8 mouse cellular contexts compared by ENCODE assay signal in the genomic region with DNA sequence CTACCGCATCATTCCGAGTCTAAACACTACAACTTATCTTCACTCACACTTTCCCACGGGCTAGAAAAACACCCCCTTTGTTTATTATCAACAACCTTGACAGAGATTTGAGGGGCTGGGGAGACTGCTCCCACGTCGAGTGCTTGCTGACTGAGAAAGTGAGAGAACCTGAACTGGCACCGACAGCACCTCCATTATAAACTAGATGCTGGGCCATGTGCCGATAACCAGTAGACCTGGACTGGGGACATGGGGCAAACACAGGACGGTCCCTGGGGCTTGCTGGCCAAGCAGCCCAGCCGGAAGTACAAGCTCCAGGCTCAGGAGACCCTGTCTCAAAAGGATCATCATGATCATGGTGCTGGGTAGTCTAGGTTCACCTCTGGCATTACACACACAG. TPM values are rescaled to one million over a fixed set of nuclear protein-coding genes. Genes with fewer than 3 reads are reported as not detected.
DNase-seq lines count a peak whose midpoint lies in the region; ATAC-seq and TF ChIP-seq lines count a peak whose summit lies in the region.
"Had no signal": no experiment of that assay in that cellular context is flagged by ENCODE, and none has a peak within 500 bp of the region (broad histone marks: within the 10 kb centered on the region; RNA-seq: fewer than 3 reads in every experiment).

No protein-coding gene starts in this region.

- ATAC-seq in intestine, postnatal 0 days, result no peak
- no peak for ATAC-seq in neural tube, embryonic 13.5 days (ENCODE audit: low read depth)

- peak overlapping the region; percentile 83 for H3K4me2 ChIP-seq in intestine, postnatal 0 days (replicated peaks; ENCODE audit: low read depth)
- H3K4me2 ChIP-seq in neural tube, embryonic 13.5 days, result peak overlapping the region; percentile 78

- no peaks in the 10 kb centered on the region for H3K36me3 ChIP-seq in liver, adult 2 months (ENCODE audit: control insufficient read depth, insufficient read depth, low read length)
- no peaks in the 10 kb centered on the region for H3K36me3 ChIP-seq in intestine, postnatal 0 days (ENCODE audit: control insufficient read depth, insufficient read depth)
- H3K36me3 ChIP-seq in neural tube, embryonic 13.5 days, result no peaks in the 10 kb centered on the region

- no peak overlapping the region; the same call in 1 of the 2 replicates for H3K4me3 ChIP-seq in liver, adult 2 months (ENCODE audit: insufficient read depth, low read depth, low read length)
- H3K4me3 ChIP-seq in embryonic fibroblast, embryonic 13.5 days (ENCODE audit: insufficient read depth, low read length), result peak overlapping the region; percentile 46
- H3K4me3 ChIP-seq in intestine, postnatal 0 days (ENCODE audit: low read depth, low read length), result no peak overlapping the region; the same call in 1 of the 2 replicates
- H3K4me3 ChIP-seq in neural tube, embryonic 13.5 days, result peak overlapping the region; percentile 11

- H3K4me1 ChIP-seq in liver, adult 2 months (ENCODE audit: control insufficient read depth, insufficient read depth, low read length), result peaks cover 32% of the 10 kb centered on the region
- peaks cover 15% of the 10 kb centered on the region for H3K4me1 ChIP-seq in embryonic fibroblast, embryonic 13.5 days (ENCODE audit: control insufficient read depth, insufficient read depth, low read length)
- peaks cover 7% of the 10 kb centered on the region for H3K4me1 ChIP-seq in intestine, postnatal 0 days (replicated peaks; ENCODE audit: control insufficient read depth, insufficient read depth, low read length)
- H3K4me1 ChIP-seq in neural tube, embryonic 13.5 days (replicated peaks), result peaks cover 65% of the 10 kb centered on the region

- DNase-seq in liver, adult 2 months (ENCODE audit: extremely low read depth, low read depth, low spot score), result peak; percentile 41
- no peak for DNase-seq in liver
- DNase-seq in urinary bladder, postnatal 36 days (ENCODE audit: low spot score in 2 of 2), result no peak
- DNase-seq in left cerebral cortex, postnatal 14 days (ENCODE audit: low spot score in 2 of 2), result no peak
- DNase-seq: cerebellum, postnatal 10 days had no signal

- 22% methylated on average over 9 of the region's 9 CpGs for WGBS in liver, adult 2 months
- WGBS in intestine, postnatal 0 days, result 30% methylated on average over 9 of the region's 9 CpGs
- WGBS in neural tube, embryonic 13.5 days, result 71% methylated on average over 9 of the region's 9 CpGs

- H3K27ac ChIP-seq in liver, adult 2 months (replicated peaks; ENCODE audit: insufficient read depth, low read depth, low read length), result peak overlapping the region; percentile 31; the same call in 1 of the 2 replicates
- peak overlapping the region; percentile 59; the same call in 1 of the 2 replicates for H3K27ac ChIP-seq in embryonic fibroblast, embryonic 13.5 days (ENCODE audit: insufficient read depth, low read length)
- no peak overlapping the region for H3K27ac ChIP-seq in intestine, postnatal 0 days (ENCODE audit: low read depth, low read length)
- H3K27ac ChIP-seq in neural tube, embryonic 13.5 days (replicated peaks), result no peak overlapping the region

- H3K9me3 ChIP-seq in intestine, postnatal 0 days (ENCODE audit: control insufficient read depth), result no peaks in the 10 kb centered on the region
- H3K9me3 ChIP-seq in neural tube, embryonic 13.5 days, result no peaks in the 10 kb centered on the region

- no peaks in the 10 kb centered on the region for H3K27me3 ChIP-seq in liver, adult 2 months (ENCODE audit: control insufficient read depth, insufficient read depth, low read length)
- H3K27me3 ChIP-seq in intestine, postnatal 0 days (replicated peaks; ENCODE audit: control insufficient read depth, insufficient read depth, low read length), result no peaks in the 10 kb centered on the region
- no peaks in the 10 kb centered on the region for H3K27me3 ChIP-seq in neural tube, embryonic 13.5 days

- no peak for TF ChIP-seq POLR2A in liver, adult 2 months (IDR thresholded peaks at IDR 0.05; ENCODE audit: extremely low read depth, insufficient read depth, low read length)
- no peak for TF ChIP-seq POLR2A in embryonic fibroblast, embryonic 13.5 days (IDR thresholded peaks at IDR 0.05; ENCODE audit: low read depth, low read length)

- intact Hi-C loops in left cerebral cortex, postnatal 14 days (cut with DNase I), result loop anchor here (5.0 kb wide), 2 partner anchors 61 to 84 kb away; a partner anchor contains a TSS

- no peak overlapping the region for H3K9ac ChIP-seq in liver, adult 2 months (ENCODE audit: low read depth, low read length)
- H3K9ac ChIP-seq in intestine, postnatal 0 days (ENCODE audit: low read depth, low read length), result no peak overlapping the region
- no peak overlapping the region for H3K9ac ChIP-seq in neural tube, embryonic 13.5 days

- TF ChIP-seq CTCF in liver, adult 2 months (IDR thresholded peaks at IDR 0.05; ENCODE audit: low read depth, low read length), result no peak
- no peak for TF ChIP-seq CTCF in embryonic fibroblast, embryonic 13.5 days (IDR thresholded peaks at IDR 0.05; ENCODE audit: borderline replicate concordance, insufficient read depth, low read length)
- TF ChIP-seq CTCF in intestine, postnatal 0 days (IDR thresholded peaks at IDR 0.05; ENCODE audit: low read depth), result no peak

- H3K79me2 ChIP-seq in liver, adult 2 months (ENCODE audit: control insufficient read depth, insufficient read depth, low read length), result peaks cover 30% of the 10 kb centered on the region

RNA-seq across cellular contexts. Expression of a gene that starts 1.9 kb away (rescaled TPM):
- 11.1 and 15.2 TPM in 2 replicates for total RNA-seq in liver, adult 2 months (2014; rRNA removed)
- 6.0 and 7.4 TPM in 2 replicates for polyA plus RNA-seq in liver, adult 2 months (2012; rRNA removed)
- polyA plus RNA-seq in embryonic fibroblast, embryonic 13.5 days (2011; ENCODE audit: insufficient read length, low read depth, missing spikeins), result 54.8 and 61.5 TPM in 2 replicates
- polyA plus RNA-seq in intestine, postnatal 0 days (2015; fragmentation: Nextera tagmentation; extraction: Ambion mirVana), result 17.9 and 18.5 TPM in 2 replicates
- 20.9 and 27.1 TPM in 2 replicates for polyA plus RNA-seq in neural tube, embryonic 13.5 days (2015; fragmentation: Nextera tagmentation; extraction: Ambion mirVana)
- total RNA-seq in left cerebral cortex, postnatal 14 days (2021), result 10 to 100 TPM; 28.3 to 29.3 TPM

Comparison
In these comparisons a context has a peak if more than half of its experiments do, and no peak if none do; other contexts are left out.
1. H3K27ac ChIP-seq: peak in liver, adult 2 months (single experiment) and embryonic fibroblast, embryonic 13.5 days (single experiment); none in intestine, postnatal 0 days (single experiment) and neural tube, embryonic 13.5 days (single experiment).
2. H3K4me3 ChIP-seq: peak in embryonic fibroblast, embryonic 13.5 days (single experiment) and neural tube, embryonic 13.5 days (single experiment); none in liver, adult 2 months (single experiment) and intestine, postnatal 0 days (single experiment).